Mouse (Mus musculus) heart, adult 2 months (tissue): ENCODE results near the gene Tet1.

ENCODE experiments used
- CTCF ChIP-seq: fragments of 200-600 bp; IDR thresholded peaks from 2 replicates; pipeline ENCODE4 v1.8.1; 2022; ENCODE audit warnings: antibody characterized with exemption, mild to moderate bottlenecking, moderate library complexity
- EP300 ChIP-seq: fragments of 200-500 bp; IDR thresholded peaks from 2 replicates; pipeline ENCODE4 v1.6.1; 2011; ENCODE audit warnings: low read depth, low read length, control low read depth; ENCODE audit not compliant: insufficient read depth
- POLR2A ChIP-seq: fragments of 200-500 bp; IDR thresholded peaks from 2 replicates; pipeline ENCODE4 v1.6.1; 2011; ENCODE audit warnings: mild to moderate bottlenecking, low read depth, low read length, control low read depth; ENCODE audit not compliant: insufficient read depth

DNA sequence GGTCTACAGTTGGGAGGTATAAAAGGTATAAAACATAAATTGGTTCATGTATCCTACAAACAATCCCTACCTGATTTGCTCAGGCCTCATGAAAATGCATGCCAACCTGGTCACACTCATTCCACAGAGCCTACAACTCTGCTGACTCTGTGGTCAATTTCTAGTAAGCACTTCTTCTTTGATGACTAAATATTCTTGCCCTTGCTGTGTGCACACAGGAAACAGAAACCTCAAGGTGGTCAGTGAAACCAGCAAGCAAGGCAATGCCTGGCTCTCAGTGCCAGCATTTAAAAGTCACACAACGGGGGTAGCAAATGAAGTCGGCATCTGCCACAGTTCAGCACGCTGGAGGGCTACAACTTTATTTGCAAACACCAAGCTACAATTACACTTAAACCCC is 45.2 kb downstream of the Tet1 start:
- TF ChIP-seq CTCF (no peak), POLR2A (no peak), EP300 (no peak)
